28 mouse cellular contexts compared by ENCODE assay signal in the genomic region with DNA sequence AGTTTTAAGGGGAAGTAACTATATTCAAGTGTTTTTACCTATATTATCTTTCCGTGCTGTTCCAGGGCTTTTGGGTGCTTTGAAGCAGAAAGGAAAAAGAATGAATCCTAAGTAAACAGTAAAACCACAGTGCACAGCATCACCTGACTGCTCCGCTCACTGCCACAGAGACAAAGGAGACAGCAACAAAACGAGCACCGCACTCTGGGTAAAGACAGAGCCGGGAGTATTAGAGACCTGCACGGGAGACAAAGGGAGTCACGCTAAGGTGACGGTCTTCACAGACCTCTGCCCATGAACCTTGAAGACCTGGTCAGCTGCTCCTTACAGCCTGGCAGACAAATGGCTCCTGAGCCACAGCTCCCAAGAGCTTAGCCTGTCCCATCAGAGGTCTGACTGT. TPM values are rescaled to one million over a fixed set of nuclear protein-coding genes. Genes with fewer than 3 reads are reported as not detected.
A peak's percentile ranks its signal among the peaks of the same experiment; 100 is the strongest.
DNase-seq lines count a peak whose midpoint lies in the region; ATAC-seq and TF ChIP-seq lines count a peak whose summit lies in the region.
"Had no signal": no experiment of that assay in that cellular context is flagged by ENCODE, and none has a peak within 500 bp of the region (broad histone marks: within the 10 kb centered on the region; RNA-seq: fewer than 3 reads in every experiment).

No protein-coding gene starts in this region.

- no peak for TF ChIP-seq CTCF in Patski (IDR thresholded peaks at IDR 0.05)

- CTCF ChIA-PET in Patski (lab: Charles Lee): interaction anchor here (1.5 to 3.6 kb wide), 3 partner anchors 9 to 406 kb away, joined by 3 to 16 read pairs (median 4); no protein-coding TSS in a partner anchor

- H3K4me1 ChIP-seq in heart, embryonic 10.5 days: peaks cover 14% of the 10 kb centered on the region; the same call in 1 of the 2 replicates
- no peaks in the 10 kb centered on the region for H3K4me1 ChIP-seq in midbrain, embryonic 11.5 days (ENCODE audit: control insufficient read depth, insufficient read depth, low read length)
- H3K4me1 ChIP-seq in midbrain, embryonic 16.5 days (ENCODE audit: control insufficient read depth, insufficient read depth, low read length): no peaks in the 10 kb centered on the region
- H3K4me1 ChIP-seq: forebrain, embryonic 10.5 days; forebrain, embryonic 13.5 days; hindbrain, embryonic 10.5 days had no signal

- no peaks in the 10 kb centered on the region for H3K27me3 ChIP-seq in heart, embryonic 10.5 days (ENCODE audit: insufficient read depth, poor library complexity, severe bottlenecking)
- no peaks in the 10 kb centered on the region for H3K27me3 ChIP-seq in midbrain, embryonic 11.5 days (ENCODE audit: control insufficient read depth, insufficient read depth, low read length)
- no peaks in the 10 kb centered on the region for H3K27me3 ChIP-seq in midbrain, embryonic 16.5 days (ENCODE audit: control insufficient read depth, insufficient read depth, low read depth, low read length)
- no peaks in the 10 kb centered on the region for H3K27me3 ChIP-seq in Patski
- H3K27me3 ChIP-seq: forebrain, embryonic 13.5 days; heart, embryonic 13.5 days had no signal

- in situ Hi-C loops in Patski (cut with MboI; ENCODE audit: low pct_unique_long_range_greater_than_20kb): no loop called here

- 88% methylated on average over 8 of the region's 8 CpGs for WGBS in heart, embryonic 10.5 days
- WGBS in midbrain, embryonic 11.5 days: 80% methylated on average over 8 of the region's 8 CpGs
- WGBS in midbrain, embryonic 16.5 days: 83% methylated on average over 8 of the region's 8 CpGs

- H3K36me3 ChIP-seq in heart, embryonic 10.5 days: peaks cover 36% of the 10 kb centered on the region
- no peaks in the 10 kb centered on the region for H3K36me3 ChIP-seq in midbrain, embryonic 11.5 days (ENCODE audit: control insufficient read depth, insufficient read depth, low read length)
- H3K36me3 ChIP-seq in midbrain, embryonic 16.5 days (ENCODE audit: control insufficient read depth, insufficient read depth, low read length): peaks cover 27% of the 10 kb centered on the region

- no peak overlapping the region for H3K27ac ChIP-seq in heart, embryonic 10.5 days
- H3K27ac ChIP-seq in midbrain, embryonic 11.5 days (ENCODE audit: low read depth, low read length): no peak overlapping the region
- no peak overlapping the region for H3K27ac ChIP-seq in midbrain, embryonic 16.5 days (ENCODE audit: low read length)
- H3K27ac ChIP-seq: forebrain, embryonic 10.5 days; forebrain, embryonic 13.5 days; gastrocnemius, adult 2 months; heart, embryonic 13.5 days; hindbrain, embryonic 10.5 days; hindbrain, embryonic 14.5 days; hindbrain, postnatal 0 days had no signal

- H3K9me3 ChIP-seq in heart, embryonic 10.5 days: no peaks in the 10 kb centered on the region
- H3K9me3 ChIP-seq in midbrain, embryonic 11.5 days (ENCODE audit: control insufficient read depth, low read length): no peaks in the 10 kb centered on the region
- H3K9me3 ChIP-seq in midbrain, embryonic 16.5 days (replicated peaks; ENCODE audit: control insufficient read depth, low read length, poor library complexity, severe bottlenecking): no peaks in the 10 kb centered on the region
- H3K9me3 ChIP-seq: forebrain, embryonic 10.5 days; forebrain, embryonic 13.5 days; heart, embryonic 13.5 days; hindbrain, embryonic 10.5 days had no signal

- no peak overlapping the region for H3K4me2 ChIP-seq in midbrain, embryonic 11.5 days
- no peak overlapping the region for H3K4me2 ChIP-seq in midbrain, embryonic 16.5 days (ENCODE audit: low read length)
- H3K4me2 ChIP-seq: forebrain, embryonic 13.5 days; heart, embryonic 13.5 days; hindbrain, embryonic 14.5 days had no signal

- no peak overlapping the region for H3K4me3 ChIP-seq in heart, embryonic 10.5 days
- H3K4me3 ChIP-seq in midbrain, embryonic 11.5 days (ENCODE audit: low read depth, low read length): no peak overlapping the region
- H3K4me3 ChIP-seq in midbrain, embryonic 16.5 days (ENCODE audit: low read depth, low read length): no peak overlapping the region
- H3K4me3 ChIP-seq: forebrain, embryonic 10.5 days; forebrain, embryonic 13.5 days; gastrocnemius, adult 2 months; heart, embryonic 13.5 days; hindbrain, embryonic 10.5 days had no signal

- no peak overlapping the region for H3K9ac ChIP-seq in midbrain, embryonic 11.5 days (ENCODE audit: low read length)
- no peak overlapping the region for H3K9ac ChIP-seq in midbrain, embryonic 16.5 days (ENCODE audit: low read depth, low read length)
- H3K9ac ChIP-seq: forebrain, embryonic 13.5 days; heart, embryonic 13.5 days; hindbrain, embryonic 14.5 days had no signal

- DNase-seq in heart, embryonic 10.5 days (ENCODE audit: low spot score): peak; percentile 69
- no peak for DNase-seq in heart, postnatal 14 days
- DNase-seq in midbrain, embryonic 11.5 days (ENCODE audit: low spot score, missing footprints): peak; percentile 54
- DNase-seq in Patski (ENCODE audit: low read depth, low spot score): no peak
- DNase-seq in layer of hippocampus, adult 8-10 months (ENCODE audit: low spot score in 2 of 2): no peak
- DNase-seq in ovary, postnatal 36 days (ENCODE audit: low spot score): no peak
- DNase-seq: adrenal gland, adult 8-10 months; adrenal gland, postnatal 25 days; cerebellum, adult 11-12 months; cerebellum, adult 8-10 months; cerebellum, postnatal 10 days; cerebellum, postnatal 36 days; embryo, embryonic 11 days; gastrocnemius, adult 2 months; gastrocnemius, postnatal 14 days; heart, adult 18-20 months; heart, postnatal 36 days had no signal

- POLR2A ChIA-PET in Patski (lab: Charles Lee): no interaction called here

- intact Hi-C loops in heart, postnatal 14 days (cut with DNase I): no loop called here

- ATAC-seq in midbrain, embryonic 11.5 days (ENCODE audit: low FRiP score): no peak
- ATAC-seq in midbrain, embryonic 16.5 days: no peak
- peak; percentile 73 for ATAC-seq in Patski
- ATAC-seq: activated CD4-positive, CD25-positive, alpha-beta regulatory T cell, adult 4 months; CD4-positive, CD25-positive, alpha-beta regulatory T cell, adult 4 months; forebrain, embryonic 13.5 days; forebrain, embryonic 16.5 days; hindbrain, postnatal 0 days; inflammation-experienced regulatory T-cells, adult 6 months had no signal

RNA-seq across cellular contexts. Expression of a gene that starts 12.1 kb away (rescaled TPM):
- 53.1 TPM in 2 replicates for polyA plus RNA-seq in heart, embryonic 10.5 days (2016; fragmentation: Nextera tagmentation; extraction: Ambion mirVana)
- total RNA-seq in heart, postnatal 14 days (2021): 10 to 100 TPM; 25.6 to 28.3 TPM
- 50.5 and 52.7 TPM in 2 replicates for polyA plus RNA-seq in midbrain, embryonic 11.5 days (2014; fragmentation: Nextera tagmentation; extraction: Ambion mirVana)
- 60.7 and 64.4 TPM in 2 replicates for polyA plus RNA-seq in midbrain, embryonic 16.5 days (2015; fragmentation: Nextera tagmentation; extraction: Ambion mirVana)
- polyA plus RNA-seq in Patski (2021): 53.2 TPM
- total RNA-seq in layer of hippocampus, adult 8-10 months (2022): 10 to 100 TPM; 37.6 to 47.0 (median 41.7) TPM

Comparison
In these comparisons a context has a peak if more than half of its experiments do, and no peak if none do; other contexts are left out.
1. DNase-seq: peak in heart, embryonic 10.5 days (single experiment) and midbrain, embryonic 11.5 days (single experiment); none in heart, postnatal 14 days (0 of 2), Patski (single experiment), layer of hippocampus, adult 8-10 months (0 of 2) and ovary, postnatal 36 days (single experiment).